Mouse (Mus musculus) lung, embryonic 16.5 days (tissue): ENCODE data around the gene Chil4. TPM values are rescaled to one million over a fixed set of nuclear protein-coding genes. Genes with fewer than 3 reads are reported as not detected.
"Not testable (repeated sequence)": the region's sequence is repeated elsewhere in the genome, so short reads cannot be mapped to it uniquely, and the experiment has no call there.

Experiments
- ATAC-seq: fragments of 200-750 bp; cut with Nextera tagmentation; 2 replicates; pipeline ENCODE4 v1.8.0; 2017; ENCODE audit warnings: low read depth, mild to moderate bottlenecking, moderate library complexity
- H3K27ac ChIP-seq: fragments of 300-500 bp; sonication (generic); 2 replicates; pipeline ENCODE4 v1.5.1; 2014; ENCODE audit warnings: mild to moderate bottlenecking, control low read depth, low read length
- H3K27me3 ChIP-seq: fragments of 300-500 bp; sonication (generic); 2 replicates; pipeline ENCODE4 v1.6.1; 2014; ENCODE audit warnings: low read depth, low read length, mixed read lengths; ENCODE audit not compliant: control insufficient read depth, insufficient read depth
- H3K36me3 ChIP-seq: fragments of 300-500 bp; sonication (generic); 2 replicates; pipeline ENCODE4 v1.6.1; 2014; ENCODE audit warnings: low read length; ENCODE audit not compliant: control insufficient read depth, insufficient read depth
- H3K4me1 ChIP-seq: fragments of 300-500 bp; sonication (generic); replicated peaks from 2 replicates; pipeline ENCODE4 v1.6.1; 2014; ENCODE audit warnings: low read length, mixed read lengths; ENCODE audit not compliant: control insufficient read depth, insufficient read depth
- H3K4me2 ChIP-seq: fragments of 300-500 bp; sonication (generic); 2 replicates; pipeline ENCODE4 v1.6.1; 2014; ENCODE audit warnings: low read depth, low read length, control low read depth
- H3K4me3 ChIP-seq: fragments of 300-500 bp; sonication (generic); 2 replicates; pipeline ENCODE4 v1.5.1; 2014; ENCODE audit warnings: mild to moderate bottlenecking, low read length, control low read depth
- H3K9ac ChIP-seq: fragments of 300-500 bp; sonication (generic); 2 replicates; pipeline ENCODE4 v1.6.1; 2014; ENCODE audit warnings: low read length, control low read depth
- H3K9me3 ChIP-seq: fragments of 300-500 bp; sonication (generic); 2 replicates; pipeline ENCODE4 v1.6.1; 2016; ENCODE audit warnings: low read length; ENCODE audit not compliant: control insufficient read depth
- WGBS: fragments of 180-500 bp; shearing (Covaris S2); extraction: QIAGEN DNeasy Blood & Tissue Kit; methylation state at CpG from one replicate; pipeline ENCODE4 v1.1.7; 2014; 5-methylcytosine and 5-hydroxymethylcytosine counted together
- polyA plus RNA-seq: library from polyadenylated mRNA; unstranded; fragments of >200 nt; fragmentation: Nextera tagmentation; extraction: Ambion mirVana; gene quantifications from 2 replicates; pipeline ENCODE4 v1.2.1, GENCODE M21; 2015

Chil4 gene
- polyA plus RNA-seq, result 0.14 TPM in 1 of 2 replicates, not detected in the other

GRCm38 (mm10) chr3:106219407-106219806 is at the start of gene Chil4:
Gene Chil4, minus strand, starts transcription at chr3:106219507.
- no peaks in the 10 kb centered on the region for H3K36me3 ChIP-seq
- H3K9me3 ChIP-seq, result peaks cover 2% of the 10 kb centered on the region; the same call in 1 of the 2 replicates
- no peaks in the 10 kb centered on the region for H3K27me3 ChIP-seq
- H3K4me2 ChIP-seq, result no peak within 1 kb of the TSS
- H3K4me3 ChIP-seq, result no peak within 1 kb of the TSS
- ATAC-seq, result no peak
- no peak within 1 kb of the TSS for H3K27ac ChIP-seq
- 88% methylated on average over 2 of the region's 2 CpGs for WGBS
- H3K9ac ChIP-seq, result no peak within 1 kb of the TSS
- no peaks in the 10 kb centered on the region for H3K4me1 ChIP-seq

GRCm38 (mm10) chr3:106265854-106266253 is 46.5 kb upstream of the Chil4 start:
- Histone ChIP-seq H3K27ac (no peak overlapping the region), H3K4me2 (no peak overlapping the region), H3K9ac (no peak overlapping the region), H3K4me1 (no peaks in the 10 kb centered on the region), H3K27me3 (no peaks in the 10 kb centered on the region), H3K9me3 (no peaks in the 10 kb centered on the region), H3K36me3 (no peaks in the 10 kb centered on the region), H3K4me3 (no peak overlapping the region)
- no peak for ATAC-seq
- WGBS, result 70% methylated on average over 2 of the region's 2 CpGs

- ATAC-seq, result no peak
Measured at GRCm38 (mm10) chr3:106264854-106265253, 45.5 kb upstream of the Chil4 start.

GRCm38 (mm10) chr3:106257076-106257475 is 37.8 kb upstream of the Chil4 start:
- peaks cover 14% of the 10 kb centered on the region for H3K9me3 ChIP-seq
- WGBS, result 83% methylated on average over 11 of the region's 11 CpGs
- H3K36me3 ChIP-seq, H3K27me3 ChIP-seq, H3K4me1 ChIP-seq, H3K9ac ChIP-seq, H3K27ac ChIP-seq, ATAC-seq, H3K4me3 ChIP-seq, H3K4me2 ChIP-seq: not testable (repeated sequence)

More at GRCm38 (mm10) chr3:106264854-106265253, 45.5 kb upstream of the Chil4 start:
- no peak overlapping the region for H3K27ac ChIP-seq
- H3K9ac ChIP-seq, result no peak overlapping the region
- H3K4me3 ChIP-seq, result no peak overlapping the region
- H3K4me2 ChIP-seq, result no peak overlapping the region
- H3K4me1 ChIP-seq, result no peaks in the 10 kb centered on the region
- H3K36me3 ChIP-seq, result no peaks in the 10 kb centered on the region
- H3K9me3 ChIP-seq, result peaks cover 2% of the 10 kb centered on the region; the same call in 1 of the 2 replicates
- no peaks in the 10 kb centered on the region for H3K27me3 ChIP-seq

GRCm38 (mm10) chr3:106252719-106253118 is 33.4 kb upstream of the Chil4 start:
- H3K4me1 ChIP-seq, result no peaks in the 10 kb centered on the region
- no peaks in the 10 kb centered on the region for H3K27me3 ChIP-seq
- H3K9ac ChIP-seq, result no peak overlapping the region
- H3K9me3 ChIP-seq, result peaks cover 18% of the 10 kb centered on the region
- no peak overlapping the region for H3K27ac ChIP-seq
- no peaks in the 10 kb centered on the region for H3K36me3 ChIP-seq
- H3K4me2 ChIP-seq, result no peak overlapping the region
- WGBS, result 74% methylated on average over 6 of the region's 6 CpGs
- no peak for ATAC-seq
- no peak overlapping the region for H3K4me3 ChIP-seq

- not testable (repeated sequence) for H3K4me3 ChIP-seq, H3K4me2 ChIP-seq, H3K4me1 ChIP-seq, ATAC-seq, H3K27ac ChIP-seq, H3K9ac ChIP-seq, H3K36me3 ChIP-seq, H3K27me3 ChIP-seq
- WGBS, result 63% methylated on average over 5 of the region's 5 CpGs
- peaks cover 18% of the 10 kb centered on the region; the same call in 1 of the 2 replicates for H3K9me3 ChIP-seq
Measured at GRCm38 (mm10) chr3:106250763-106251399, 31.6 kb upstream of the Chil4 start.

- H3K4me2 ChIP-seq, H3K27ac ChIP-seq, H3K4me3 ChIP-seq, H3K4me1 ChIP-seq, H3K9ac ChIP-seq, H3K27me3 ChIP-seq, H3K36me3 ChIP-seq, ATAC-seq: not testable (repeated sequence)
- WGBS, result 79% methylated on average over 9 of the region's 9 CpGs
- H3K9me3 ChIP-seq, result peaks cover 12% of the 10 kb centered on the region; the same call in 1 of the 2 replicates
Measured at GRCm38 (mm10) chr3:106247369-106247768, 28.1 kb upstream of the Chil4 start.

- ATAC-seq, H3K9ac ChIP-seq, H3K27me3 ChIP-seq, H3K36me3 ChIP-seq, H3K4me2 ChIP-seq, H3K4me1 ChIP-seq, H3K27ac ChIP-seq, H3K4me3 ChIP-seq, H3K9me3 ChIP-seq: not testable (repeated sequence)
- WGBS, result 64% methylated on average over 1 of the region's 1 CpGs
Measured at GRCm38 (mm10) chr3:106240210-106240609, 20.9 kb upstream of the Chil4 start.

GRCm38 (mm10) chr3:106239196-106239791 is 20.0 kb upstream of the Chil4 start:
- no peak for ATAC-seq
- H3K9ac ChIP-seq, result no peak overlapping the region
- no peaks in the 10 kb centered on the region for H3K27me3 ChIP-seq
- WGBS, result 85% methylated on average over 5 of the region's 5 CpGs
- H3K36me3 ChIP-seq, result no peaks in the 10 kb centered on the region
- H3K4me2 ChIP-seq, result no peak overlapping the region
- no peak overlapping the region for H3K27ac ChIP-seq
- peaks cover 7% of the 10 kb centered on the region; the same call in 1 of the 2 replicates for H3K9me3 ChIP-seq
- H3K4me1 ChIP-seq, result no peaks in the 10 kb centered on the region
- H3K4me3 ChIP-seq, result no peak overlapping the region
